Mouse (Mus musculus): ENCODE data around the gene Shoc2. TPM values are rescaled to one million over a fixed set of nuclear protein-coding genes. Genes with fewer than 3 reads are reported as not detected.

The Shoc2 gene
- total and polyA plus RNA-seq, 3 experiments: 12.3 to 26.1 (median 25.4) TPM

DNA sequence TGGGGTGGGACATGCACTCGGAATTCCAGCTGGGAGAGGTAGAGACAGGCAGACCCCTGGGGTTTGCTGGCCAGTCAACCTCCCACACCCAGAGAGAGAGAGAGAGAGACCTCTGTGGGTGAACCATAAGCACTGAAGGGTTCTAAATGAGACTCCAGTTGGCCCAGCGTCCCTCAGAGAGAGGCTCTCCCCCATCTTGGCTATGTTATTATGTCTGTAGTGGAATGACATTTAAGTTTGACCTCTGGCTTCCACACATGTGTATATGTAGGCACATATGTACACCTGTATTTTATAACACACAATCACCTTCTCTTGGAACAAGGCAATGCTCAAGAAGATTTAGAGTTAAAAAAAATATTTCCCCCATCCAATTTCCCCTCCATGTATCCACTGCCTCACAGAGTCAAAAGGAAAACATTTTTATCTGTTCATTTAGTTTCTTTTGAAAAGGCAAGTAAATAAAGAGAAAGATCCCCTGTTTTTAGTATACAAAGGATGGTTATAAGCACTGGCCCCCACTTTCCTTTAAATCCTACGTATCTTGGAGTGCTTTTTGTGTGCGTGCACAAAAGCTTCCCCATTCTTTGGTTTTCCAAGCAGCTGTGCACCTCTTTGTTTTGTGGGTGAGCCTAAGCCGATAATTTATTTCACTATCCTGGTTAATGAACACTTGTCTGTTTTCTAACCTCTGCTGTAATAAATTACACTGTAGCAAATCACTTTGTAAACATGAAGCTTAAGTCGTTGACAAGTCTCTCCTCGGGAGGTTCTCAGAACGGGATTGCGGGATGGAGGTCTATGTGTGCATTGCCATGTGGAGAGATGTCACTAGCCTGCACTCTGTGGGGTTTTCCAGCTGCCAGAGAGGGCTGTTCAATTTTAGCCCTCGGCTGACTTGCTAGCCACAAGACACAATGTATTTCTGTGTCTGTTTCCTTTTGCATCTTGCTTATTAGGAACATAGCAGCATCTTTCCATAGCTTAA is 132.6 kb downstream of the Shoc2 start:
- Histone ChIP-seq H3K27me3 (ENCODE audit: control insufficient read depth, insufficient read depth, low read length) (no peaks in the 10 kb centered on the region), H3K27ac (no peak overlapping the region), H3K79me2 (replicated peaks; ENCODE audit: control insufficient read depth, insufficient read depth, low read length) (no peaks in the 10 kb centered on the region), H3K9ac (ENCODE audit: low read depth, low read length) (no peak overlapping the region), H3K4me3 (no peak overlapping the region), H3K4me1 (ENCODE audit: control insufficient read depth, insufficient read depth, low read length) (no peaks in the 10 kb centered on the region), H3K36me3 (ENCODE audit: control insufficient read depth, insufficient read depth, low read length) (no peaks in the 10 kb centered on the region)
- DNase-seq: no peak
- 63% methylated on average over 10 of the region's 10 CpGs for WGBS
- intact Hi-C loops (cut with DNase I): no loop called here
- TF ChIP-seq EP300 (IDR thresholded peaks at IDR 0.05; ENCODE audit: insufficient read depth, low read depth, low read length) (no peak), CTCF (IDR thresholded peaks at IDR 0.05) (no peak), POLR2A (IDR thresholded peaks at IDR 0.05; ENCODE audit: insufficient read depth, low read depth, low read length) (no peak)

DNA sequence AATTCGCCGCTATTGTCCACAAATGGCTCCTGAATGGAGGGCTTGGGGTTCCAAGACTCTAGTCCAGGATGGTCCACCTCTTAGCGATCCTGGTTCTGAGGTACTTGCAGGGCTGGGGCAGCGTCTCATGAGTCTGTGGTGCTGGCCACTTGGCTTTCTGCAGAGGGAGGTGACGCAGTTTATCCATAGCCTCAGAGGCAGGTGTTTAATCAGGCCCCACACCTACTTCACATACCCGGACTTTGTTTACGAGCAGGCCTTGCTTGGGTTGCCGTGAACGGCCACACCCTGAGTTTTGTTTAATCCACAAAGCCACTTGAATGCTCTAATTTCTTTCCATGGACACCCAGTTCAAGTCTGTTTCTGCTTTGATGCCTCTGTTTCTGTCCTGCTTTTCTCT is 137.2 kb downstream of the Shoc2 start:
- DNase-seq: no peak
- Histone ChIP-seq H3K36me3 (ENCODE audit: control insufficient read depth, insufficient read depth, low read length) (no peaks in the 10 kb centered on the region), H3K27ac (no peak overlapping the region), H3K27me3 (ENCODE audit: control insufficient read depth, insufficient read depth, low read length) (no peaks in the 10 kb centered on the region), H3K79me2 (replicated peaks; ENCODE audit: control insufficient read depth, insufficient read depth, low read length) (no peaks in the 10 kb centered on the region), H3K4me3 (no peak overlapping the region), H3K9ac (ENCODE audit: low read depth, low read length) (no peak overlapping the region), H3K4me1 (ENCODE audit: control insufficient read depth, insufficient read depth, low read length) (no peaks in the 10 kb centered on the region)
- 84% methylated on average over 9 of the region's 9 CpGs for WGBS
- intact Hi-C loops (cut with DNase I): no loop called here
- no peak for TF ChIP-seq CTCF (IDR thresholded peaks at IDR 0.05)
- no peak for TF ChIP-seq EP300 (IDR thresholded peaks at IDR 0.05; ENCODE audit: insufficient read depth, low read depth, low read length)
- TF ChIP-seq POLR2A (IDR thresholded peaks at IDR 0.05; ENCODE audit: insufficient read depth, low read depth, low read length): no peak

DNA sequence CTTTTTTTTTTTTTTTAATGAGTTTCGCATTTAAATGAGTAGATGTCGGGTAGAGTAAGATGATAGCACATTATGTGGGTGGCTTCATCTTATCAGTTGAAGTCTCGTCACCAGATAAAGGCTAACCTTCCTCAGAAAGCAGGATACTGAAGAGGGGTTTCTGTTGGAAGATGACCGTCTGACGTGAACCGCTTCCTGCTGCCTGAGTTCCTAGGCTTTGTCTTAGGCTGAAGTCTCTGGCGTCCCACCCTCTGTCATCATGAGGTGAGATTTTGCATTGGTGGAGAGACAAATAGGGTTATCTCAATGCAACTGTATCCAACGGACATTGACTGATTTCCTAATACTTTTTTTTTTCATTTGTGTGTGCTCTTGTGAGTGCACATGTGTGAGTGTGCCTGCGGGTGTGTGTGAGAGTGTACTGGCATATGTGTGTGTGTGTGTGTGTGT is 137.6 kb downstream of the Shoc2 start:
- Histone ChIP-seq H3K79me2 (replicated peaks; ENCODE audit: control insufficient read depth, insufficient read depth, low read length) (no peaks in the 10 kb centered on the region), H3K4me3 (no peak overlapping the region), H3K27me3 (ENCODE audit: control insufficient read depth, insufficient read depth, low read length) (no peaks in the 10 kb centered on the region), H3K27ac (no peak overlapping the region), H3K4me1 (ENCODE audit: control insufficient read depth, insufficient read depth, low read length) (no peaks in the 10 kb centered on the region), H3K36me3 (ENCODE audit: control insufficient read depth, insufficient read depth, low read length) (no peaks in the 10 kb centered on the region), H3K9ac (ENCODE audit: low read depth, low read length) (no peak overlapping the region)
- no peak for DNase-seq
- TF ChIP-seq POLR2A (IDR thresholded peaks at IDR 0.05; ENCODE audit: insufficient read depth, low read depth, low read length): no peak
- no peak for TF ChIP-seq EP300 (IDR thresholded peaks at IDR 0.05; ENCODE audit: insufficient read depth, low read depth, low read length)
- TF ChIP-seq CTCF (IDR thresholded peaks at IDR 0.05): no peak
- intact Hi-C loops (cut with DNase I): no loop called here
- WGBS: 57% methylated on average over 9 of the region's 9 CpGs

Other genes with a start within 250 kb of the Shoc2 start
- gene Pdcd4, start 52.1 kb upstream of the Shoc2 start, total RNA-seq (2021): 10 to 100 TPM; 21.1 to 22.9 TPM
- gene Pdcd4, start 52.1 kb upstream of the Shoc2 start, polyA plus RNA-seq (2012; rRNA removed): 4.2 and 8.0 TPM in 2 replicates
- 10 to 100 TPM; 34.5 to 35.4 TPM for gene Bbip1, start 321 bp downstream of the Shoc2 start, total RNA-seq (2021)
- gene Bbip1, start 321 bp downstream of the Shoc2 start, polyA plus RNA-seq (2012; rRNA removed): 12.4 and 26.1 TPM in 2 replicates
- gene Adra2a, start 99.8 kb downstream of the Shoc2 start, total RNA-seq (2021): under 1 TPM; 0.23 to 0.25 TPM
- gene Adra2a, start 99.8 kb downstream of the Shoc2 start, polyA plus RNA-seq (2012; rRNA removed): 0.06 and 0.20 TPM in 2 replicates